10 mouse cellular contexts compared by ENCODE assay signal in genomic region chr10:78338180-78338579, GRCm38 (mm10). TPM values are rescaled to one million over a fixed set of nuclear protein-coding genes. Genes with fewer than 3 reads are reported as not detected.
DNase-seq lines count a peak whose midpoint lies in the region; ATAC-seq and TF ChIP-seq lines count a peak whose summit lies in the region.
"Had no signal": no experiment of that assay in that cellular context is flagged by ENCODE, and none has a peak within 500 bp of the region (broad histone marks: within the 10 kb centered on the region; RNA-seq: fewer than 3 reads in every experiment).

No protein-coding gene starts in this region.

- no peaks in the 10 kb centered on the region for H3K27me3 ChIP-seq in liver, postnatal 0 days (ENCODE audit: insufficient read depth, low read length)
- H3K27me3 ChIP-seq in heart, embryonic 13.5 days (replicated peaks): no peaks in the 10 kb centered on the region
- no peaks in the 10 kb centered on the region for H3K27me3 ChIP-seq in hindbrain, embryonic 14.5 days (ENCODE audit: control insufficient read depth, insufficient read depth, low read length)
- H3K27me3 ChIP-seq: neural tube, embryonic 13.5 days had no signal

- ATAC-seq in liver, postnatal 0 days: peak; percentile 15; the same call in 1 of the 2 replicates
- ATAC-seq in heart, embryonic 13.5 days (ENCODE audit: extremely low read depth, insufficient number of reproducible peaks, low FRiP score, low TSS enrichment): no peak
- no peak for ATAC-seq in CD4-positive, CD25-positive, alpha-beta regulatory T cell, adult 4 months
- no peak for ATAC-seq in hindbrain, embryonic 14.5 days (ENCODE audit: low FRiP score)
- ATAC-seq in megakaryocyte progenitor cell, adult 5-6 weeks (replicated peaks; ENCODE audit: poor library complexity): no peak

- no peak for TF ChIP-seq EP300 in liver, postnatal 0 days (IDR thresholded peaks at IDR 0.05; ENCODE audit: low read depth)

- no peak for TF ChIP-seq CTCF in liver, postnatal 0 days (IDR thresholded peaks at IDR 0.05; ENCODE audit: low read depth)

- H3K9ac ChIP-seq in liver, postnatal 0 days (replicated peaks): no peak overlapping the region
- H3K9ac ChIP-seq in heart, embryonic 13.5 days: peak overlapping the region; percentile 37; the same call in 1 of the 2 replicates
- no peak overlapping the region for H3K9ac ChIP-seq in hindbrain, embryonic 14.5 days
- H3K9ac ChIP-seq: neural tube, embryonic 13.5 days had no signal

- H3K27ac ChIP-seq in liver, postnatal 0 days (ENCODE audit: low read depth): no peak overlapping the region
- peak overlapping the region; percentile 62; the same call in 1 of the 2 replicates for H3K27ac ChIP-seq in heart, embryonic 13.5 days (replicated peaks)
- H3K27ac ChIP-seq in hindbrain, embryonic 14.5 days: no peak overlapping the region
- H3K27ac ChIP-seq: neural tube, embryonic 13.5 days had no signal

- DNase-seq in liver, postnatal 0 days: no peak
- DNase-seq in liver: no peak
- DNase-seq in brain, adult 2 months (ENCODE audit: low read depth, low spot score): peak; percentile 91
- DNase-seq in lung, postnatal 36 days: peak; percentile 60
- no peak for DNase-seq in hindbrain, embryonic 14.5 days (ENCODE audit: low spot score)

- H3K9me3 ChIP-seq in liver, postnatal 0 days (ENCODE audit: low read length): no peaks in the 10 kb centered on the region
- H3K9me3 ChIP-seq in heart, embryonic 13.5 days: no peaks in the 10 kb centered on the region
- no peaks in the 10 kb centered on the region for H3K9me3 ChIP-seq in hindbrain, embryonic 14.5 days (ENCODE audit: control insufficient read depth, low read length)
- H3K9me3 ChIP-seq: neural tube, embryonic 13.5 days had no signal

- H3K4me2 ChIP-seq in liver, postnatal 0 days (ENCODE audit: low read depth, low read length): no peak overlapping the region
- H3K4me2 ChIP-seq in heart, embryonic 13.5 days: no peak overlapping the region
- no peak overlapping the region for H3K4me2 ChIP-seq in hindbrain, embryonic 14.5 days (replicated peaks)
- H3K4me2 ChIP-seq: liver, embryonic 11.5 days; neural tube, embryonic 13.5 days had no signal

- no peak overlapping the region for H3K4me3 ChIP-seq in liver, postnatal 0 days (ENCODE audit: low read depth, low read length)
- no peak overlapping the region for H3K4me3 ChIP-seq in heart, embryonic 13.5 days
- no peak overlapping the region for H3K4me3 ChIP-seq in hindbrain, embryonic 14.5 days (replicated peaks; ENCODE audit: low read length)
- H3K4me3 ChIP-seq: neural tube, embryonic 13.5 days had no signal

- no peaks in the 10 kb centered on the region for H3K36me3 ChIP-seq in liver, postnatal 0 days (replicated peaks; ENCODE audit: insufficient read depth, low read length)
- 0 out of 2 replicates have a peak, but pooled peaks cover 3% of the 10 kb centered on the region for H3K36me3 ChIP-seq in heart, embryonic 13.5 days
- 0 out of 2 replicates have a peak, but pooled peaks cover 4% of the 10 kb centered on the region for H3K36me3 ChIP-seq in hindbrain, embryonic 14.5 days (replicated peaks; ENCODE audit: control insufficient read depth, insufficient read depth)

- 47% methylated on average over 5 of the region's 5 CpGs for WGBS in liver, postnatal 0 days (ENCODE audit: insufficient replicate concordance)
- WGBS in heart, embryonic 13.5 days: 36% methylated on average over 5 of the region's 5 CpGs
- 74% methylated on average over 5 of the region's 5 CpGs for WGBS in hindbrain, embryonic 14.5 days

- no peaks in the 10 kb centered on the region for H3K4me1 ChIP-seq in liver, postnatal 0 days (ENCODE audit: insufficient read depth)
- H3K4me1 ChIP-seq in heart, embryonic 13.5 days: peaks cover 22% of the 10 kb centered on the region
- H3K4me1 ChIP-seq in hindbrain, embryonic 14.5 days (replicated peaks; ENCODE audit: control insufficient read depth, insufficient read depth, low read length): no peaks in the 10 kb centered on the region

RNA-seq across cellular contexts. Expression of gene Agpat3, which starts 14.1 kb away (rescaled TPM):
- polyA plus RNA-seq in liver, postnatal 0 days (2015; fragmentation: Nextera tagmentation; extraction: Ambion mirVana): 154 and 171 TPM in 2 replicates
- polyA plus RNA-seq in heart, embryonic 13.5 days (2015; fragmentation: Nextera tagmentation; extraction: Ambion mirVana): 36.7 and 41.7 TPM in 2 replicates
- polyA plus RNA-seq in CD4-positive, CD25-positive, alpha-beta regulatory T cell, adult 4 months (2017; shearing (Covaris generic)): 100 to 1,000 TPM in 1 of 2 experiments, 10 to 100 TPM in 1; 94.4 to 115 TPM
- polyA plus RNA-seq in hindbrain, embryonic 14.5 days (2014; fragmentation: Nextera tagmentation; extraction: Ambion mirVana): 80.3 and 81.5 TPM in 2 replicates
- total RNA-seq in megakaryocyte progenitor cell, adult 5-6 weeks (2015): 2.7 and 3.1 TPM in 2 replicates
- total RNA-seq in megakaryocyte progenitor cell, adult 5-6 weeks (2017): 1.8 and 4.1 TPM in 2 replicates

Comparison
In these comparisons a context has a peak if more than half of its experiments do, and no peak if none do; other contexts are left out.
1. DNase-seq: peak in brain, adult 2 months (single experiment) and lung, postnatal 36 days (single experiment); none in liver, postnatal 0 days (single experiment), liver (single experiment) and hindbrain, embryonic 14.5 days (single experiment).